Mouse (Mus musculus) activated CD4-positive, CD25-positive, alpha-beta regulatory T cell (primary cell): Measurements from ENCODE around the gene Otogl. TPM values are rescaled to one million over a fixed set of nuclear protein-coding genes. Genes with fewer than 3 reads are reported as not detected.

ENCODE experiments used
- polyA plus RNA-seq, 2 experiments: library from polyadenylated mRNA; unstranded; fragments of 100-300 nt; shearing (Covaris generic); gene quantifications; one replicate each; pipeline ENCODE4 v1.2.1; 2017

Otogl gene
- under 1 TPM in 1 of 2 experiments, not detected in 1; 0.04 TPM for polyA plus RNA-seq

GRCm38 (mm10) chr10:107912084-107912573 is at the start of gene Otogl:
Gene Otogl (minus strand): TSS chr10:107912134.

DNA sequence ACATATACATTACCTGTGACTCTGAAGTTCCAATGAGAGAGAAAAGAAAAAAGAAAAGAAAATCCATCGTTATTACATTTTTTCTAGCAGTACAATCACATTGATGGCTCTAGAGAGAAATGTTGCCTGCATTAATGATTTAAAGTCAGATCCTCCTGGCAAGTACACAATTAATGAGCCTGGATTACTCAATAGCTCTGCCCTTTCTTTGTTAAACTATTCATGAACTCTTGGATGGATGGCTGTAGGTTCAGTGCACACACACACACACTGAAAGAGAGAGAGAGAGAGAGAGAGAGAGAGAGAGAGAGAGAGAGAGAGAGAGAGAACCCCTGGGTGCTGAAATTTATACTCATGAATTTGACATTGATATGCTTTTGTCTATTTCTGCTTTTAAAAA is 192.1 kb downstream of the Otogl start, which contains the start of gene Ptprq:
Gene Ptprq, minus strand, starts transcription at position 246 of the 400 bp plus-strand sequence.

Other genes starting within 250 kb of the Otogl start
- under 1 TPM in 1 of 2 experiments, not detected in 1; 0.06 TPM for gene Ptprq, start 192.1 kb downstream of the Otogl start, polyA plus RNA-seq